Mouse (Mus musculus) adrenal gland, postnatal 10 days (tissue): Measurements from ENCODE around the gene Cask. TPM values are rescaled to one million over a fixed set of nuclear protein-coding genes. Genes with fewer than 3 reads are reported as not detected.

Experiments used
- DNase-seq: peaks from one replicate; pipeline ENCODE4 v3.0.0; 2021; ENCODE audit warnings: mixed read lengths
- total RNA-seq, 2 experiments: library from RNA; stranded (reverse); gene quantifications; 2 replicates each; pipeline ENCODE4 v1.2.3; 2021

Gene Cask
- total RNA-seq, 2 experiments from 2014 or later, result 31.6 to 38.0 TPM

DNA sequence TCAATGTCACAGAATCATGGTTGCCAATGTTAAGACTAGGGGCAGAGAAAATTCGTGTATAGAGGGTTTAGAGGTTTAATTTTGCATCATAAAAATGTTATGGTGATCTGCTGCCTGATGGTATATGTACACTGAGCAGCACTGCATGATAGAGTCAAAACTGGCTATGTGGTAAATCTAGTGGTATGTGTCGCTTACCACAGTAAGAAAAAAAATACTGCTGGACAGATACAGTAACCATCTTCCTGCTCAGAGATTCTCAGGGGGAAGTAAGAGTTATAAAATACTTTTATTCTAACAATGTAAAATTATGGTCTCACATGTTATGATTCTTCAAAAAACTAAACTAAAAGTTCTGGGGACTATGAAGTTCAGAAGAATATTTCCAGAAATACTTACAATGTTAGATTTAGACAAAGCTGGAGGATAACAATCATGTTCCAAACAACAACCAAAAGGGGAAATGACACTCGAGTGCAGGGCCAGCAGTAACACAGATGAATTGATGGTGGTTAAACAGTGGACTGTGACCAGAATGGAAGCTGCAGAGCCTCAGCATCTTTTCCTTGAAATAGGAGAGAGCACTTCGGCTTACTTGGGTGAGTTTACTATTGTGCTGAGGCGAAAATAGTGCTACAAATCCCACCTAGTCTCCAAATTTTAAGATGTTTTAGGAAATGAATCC lies 219.4 kb downstream of the Cask start, which contains the start of gene Gpr34:
TSS of gene Gpr34 (plus strand) at position 491 of the 685 bp plus-strand sequence.
- no peak for DNase-seq

DNA sequence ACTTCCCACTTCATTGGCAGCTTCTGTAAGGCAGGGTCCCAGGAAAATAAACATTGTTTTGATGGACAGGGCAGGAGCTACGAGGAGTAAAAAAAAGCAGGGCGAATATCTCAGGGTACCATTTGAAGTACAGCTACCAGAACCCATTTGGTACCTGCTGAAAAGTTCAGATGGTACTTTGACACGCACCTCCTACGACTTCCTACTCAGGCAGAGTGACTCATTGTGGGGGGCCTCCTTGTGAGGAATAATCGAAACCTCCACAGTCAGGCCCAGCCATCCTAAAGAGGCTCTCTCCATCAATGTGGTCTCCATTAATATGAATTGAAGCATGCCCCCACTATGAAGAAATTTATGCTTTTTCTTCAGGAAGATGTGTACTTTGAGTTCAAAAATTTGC lies 228.5 kb downstream of the Cask start:
- DNase-seq, result no peak

DNA sequence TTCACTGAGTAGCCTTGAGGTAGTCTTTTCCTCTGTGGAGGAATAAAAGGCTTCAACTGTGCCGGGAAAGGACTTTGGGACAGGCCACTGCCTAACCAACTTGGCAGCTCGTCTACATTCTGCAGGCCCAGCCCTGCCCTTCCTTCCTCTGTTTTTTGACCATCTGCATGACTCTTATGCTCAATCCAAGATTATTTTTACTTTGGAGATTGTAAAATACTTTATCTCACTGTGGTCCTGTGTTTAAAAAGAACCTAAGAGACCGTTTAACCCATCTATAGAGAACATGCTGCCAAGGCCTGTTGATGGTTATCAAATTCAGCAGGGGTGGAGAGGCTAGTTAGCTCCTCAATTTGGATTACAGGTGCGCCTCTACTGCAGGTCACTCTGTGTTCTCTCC lies 229.7 kb downstream of the Cask start:
- DNase-seq, result no peak

DNA sequence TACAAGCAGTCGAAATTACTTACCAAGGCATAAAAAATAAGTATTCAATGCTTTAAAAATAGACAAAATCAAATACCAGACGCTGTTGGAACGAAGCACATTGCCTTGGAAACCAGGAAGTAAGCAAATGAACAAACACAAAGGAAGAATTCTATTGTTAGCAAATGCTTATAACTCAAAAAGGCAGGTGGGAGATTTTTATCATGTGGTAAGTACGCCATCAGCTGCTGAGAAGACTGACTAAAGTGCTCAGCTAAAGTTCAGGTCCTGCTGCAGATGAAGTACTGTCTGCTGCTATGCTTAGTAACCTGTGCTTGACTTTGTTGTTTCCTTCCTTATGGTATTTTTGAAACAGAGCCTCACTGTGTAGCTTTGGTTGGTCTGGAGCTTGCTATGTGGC lies 232.7 kb downstream of the Cask start:
- DNase-seq, result no peak

DNA sequence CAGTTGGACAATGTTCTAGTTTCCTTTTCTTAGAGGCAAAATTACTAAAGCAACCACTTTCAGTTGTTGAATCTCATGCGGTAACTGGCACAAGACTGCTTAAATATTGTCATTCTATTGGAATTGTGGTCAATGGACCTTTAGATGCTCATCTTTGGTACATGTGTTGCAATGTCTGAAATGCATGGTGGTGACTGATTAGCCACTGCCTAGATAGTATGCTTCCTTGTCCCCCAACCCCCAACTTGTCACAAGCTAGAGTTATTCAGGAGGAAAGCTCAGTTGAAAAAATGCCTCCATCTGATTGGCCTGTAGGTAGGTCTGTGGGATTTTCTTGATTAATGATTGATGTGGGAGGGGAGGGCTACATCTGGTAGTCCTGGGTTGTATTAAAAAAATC lies 233.9 kb downstream of the Cask start:
- DNase-seq, result no peak

DNA sequence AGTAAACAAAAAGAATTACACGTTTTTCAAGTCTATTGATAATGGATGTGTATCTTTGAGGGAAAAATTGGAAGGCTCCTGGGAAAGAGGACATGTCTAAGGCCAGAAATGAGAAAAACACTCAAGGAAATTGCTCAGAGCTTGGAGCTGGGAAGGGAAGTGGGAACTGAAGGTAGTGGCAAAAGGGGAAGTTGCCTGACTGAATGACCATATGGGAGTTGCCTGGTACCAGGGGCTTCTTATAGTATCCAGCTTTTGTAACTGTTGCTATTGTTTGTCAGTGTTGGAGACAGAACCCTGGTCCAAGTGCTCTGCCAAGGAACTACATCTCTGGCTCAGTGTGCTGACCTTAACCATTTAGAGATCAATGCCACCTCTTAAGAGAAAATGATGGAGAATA lies 234.4 kb downstream of the Cask start:
- no peak for DNase-seq

DNA sequence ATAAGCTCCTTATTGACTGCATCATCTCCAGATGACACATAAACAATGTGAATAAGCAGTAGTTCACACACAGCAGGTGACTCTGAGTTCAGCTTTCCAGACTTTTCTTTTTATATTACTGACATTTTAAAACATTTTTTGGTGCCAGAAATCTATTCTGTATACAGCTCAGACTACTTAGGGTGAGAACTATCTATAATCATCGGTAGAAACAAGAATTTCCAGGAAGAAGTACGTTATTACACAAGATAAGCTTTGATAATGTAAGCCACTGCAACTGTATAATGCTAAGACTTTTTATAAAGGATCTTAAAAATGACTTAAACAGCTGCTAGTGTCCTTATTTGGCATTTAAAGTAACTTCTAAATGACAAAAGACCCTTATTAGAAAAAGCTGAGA lies 239.1 kb downstream of the Cask start:
- DNase-seq, result no peak

DNA sequence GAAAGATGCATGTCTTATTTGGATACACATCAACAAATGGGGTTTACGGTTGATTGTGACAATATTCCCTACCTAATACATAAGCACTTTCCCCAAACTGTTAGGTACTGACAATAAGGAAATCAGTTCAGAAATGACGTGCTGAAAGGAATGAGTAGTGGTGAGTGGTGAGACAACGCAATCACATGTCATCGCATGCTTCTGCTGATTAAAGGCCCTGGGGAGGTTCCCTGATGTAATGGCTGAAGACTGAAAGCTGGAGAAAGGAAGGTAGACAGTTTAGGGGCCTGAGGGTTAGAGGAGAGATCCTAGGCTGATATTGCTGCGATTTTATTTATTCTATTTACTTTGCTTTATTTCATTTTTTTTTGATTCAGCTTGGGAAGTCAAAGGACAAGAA lies 240.1 kb downstream of the Cask start:
- no peak for DNase-seq

DNA sequence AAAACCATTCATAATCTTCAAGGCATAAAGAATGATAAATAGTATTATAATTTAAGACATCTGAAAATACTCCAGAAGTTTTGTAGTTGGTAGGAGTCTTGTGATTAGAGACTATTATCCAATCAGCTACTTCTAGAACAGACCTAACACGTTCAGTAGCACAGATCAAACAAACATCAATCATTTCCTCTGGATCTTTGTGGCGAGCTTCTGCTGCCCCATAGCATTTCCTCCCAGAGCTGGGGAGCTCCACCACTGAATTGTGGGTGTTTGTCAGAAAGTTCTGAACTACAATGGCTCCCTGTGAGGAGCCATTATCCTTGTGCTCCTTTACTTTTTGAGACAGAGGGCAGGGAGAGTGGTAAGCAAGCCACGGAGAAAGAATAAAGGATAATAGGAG lies 243.4 kb downstream of the Cask start:
- no peak for DNase-seq

DNA sequence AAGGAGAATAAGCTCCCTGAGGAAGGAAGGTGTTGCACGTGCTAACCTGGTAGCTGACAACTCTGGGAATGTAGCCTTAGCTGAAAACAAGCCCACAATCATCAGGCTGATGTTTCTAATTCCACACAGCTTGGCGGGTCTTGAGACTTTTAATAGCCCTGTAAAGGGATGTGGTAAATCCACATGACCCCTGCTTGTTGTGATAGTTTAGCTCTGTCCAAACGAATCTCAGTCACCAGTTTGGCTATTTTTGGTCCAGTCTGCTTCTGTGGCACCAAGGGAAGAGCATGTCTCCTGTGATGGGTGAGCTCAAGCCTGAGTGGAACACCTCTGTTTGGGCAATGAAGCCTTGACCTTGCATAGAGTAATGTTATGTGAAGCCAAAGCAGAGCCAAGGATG lies 244.4 kb downstream of the Cask start:
- no peak for DNase-seq

DNA sequence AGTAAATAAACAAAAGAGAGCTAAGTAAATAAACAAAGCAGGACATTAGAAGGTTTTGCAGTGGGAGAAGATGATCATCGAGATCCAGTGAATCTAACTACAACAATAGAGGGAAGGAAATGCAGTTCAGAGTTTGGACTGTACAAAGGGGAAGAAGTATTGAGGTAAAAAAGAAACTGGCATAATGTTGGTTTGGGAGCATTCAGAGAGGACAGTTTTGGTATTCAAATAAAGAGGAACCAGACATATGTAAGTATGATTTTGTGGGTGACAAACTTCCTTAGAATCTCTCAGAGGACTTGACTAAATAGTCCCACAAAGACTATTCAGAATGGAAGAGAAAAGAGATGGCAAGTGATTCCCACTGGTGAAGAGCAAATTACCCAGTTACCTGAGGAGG lies 251.2 kb downstream of the Cask start:
- no peak for DNase-seq

DNA sequence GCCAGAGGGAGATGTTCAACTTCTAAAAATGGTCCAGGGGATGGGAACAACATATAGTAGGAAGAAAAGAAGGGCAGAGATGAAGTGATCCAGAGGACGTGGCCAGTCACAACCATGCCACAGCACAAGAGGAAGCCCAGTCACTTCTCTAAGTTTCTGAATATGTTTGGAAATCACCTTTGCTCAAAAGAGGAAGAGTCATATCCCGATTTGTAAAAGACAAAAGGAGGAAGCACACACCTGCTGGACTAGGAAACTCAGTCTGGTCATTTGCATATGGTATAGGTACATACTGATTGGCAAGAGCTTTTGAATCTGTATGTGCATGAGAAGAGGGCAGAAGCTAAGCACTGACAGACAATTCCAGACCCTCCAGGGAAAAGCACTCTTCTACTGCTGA lies 251.8 kb downstream of the Cask start:
- no peak for DNase-seq

DNA sequence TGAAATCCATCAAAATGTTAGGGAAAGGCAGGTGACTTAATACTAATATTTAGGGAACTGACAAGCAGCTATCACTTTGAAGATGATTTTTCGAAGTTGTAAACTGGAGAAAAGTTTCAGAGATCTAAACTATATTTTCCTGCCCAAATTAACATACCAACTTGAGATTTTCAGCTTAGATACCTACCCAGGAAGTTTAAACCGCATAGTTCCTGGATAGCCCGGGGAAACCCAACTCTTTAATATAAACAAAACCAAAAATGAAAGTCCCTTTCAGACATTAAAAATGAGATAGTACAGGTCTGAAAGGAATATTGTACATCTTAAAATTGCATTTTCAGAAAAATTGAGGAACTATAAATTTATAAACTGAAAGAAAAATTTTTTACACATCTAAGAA lies 273.5 kb downstream of the Cask start:
- no peak for DNase-seq

DNA sequence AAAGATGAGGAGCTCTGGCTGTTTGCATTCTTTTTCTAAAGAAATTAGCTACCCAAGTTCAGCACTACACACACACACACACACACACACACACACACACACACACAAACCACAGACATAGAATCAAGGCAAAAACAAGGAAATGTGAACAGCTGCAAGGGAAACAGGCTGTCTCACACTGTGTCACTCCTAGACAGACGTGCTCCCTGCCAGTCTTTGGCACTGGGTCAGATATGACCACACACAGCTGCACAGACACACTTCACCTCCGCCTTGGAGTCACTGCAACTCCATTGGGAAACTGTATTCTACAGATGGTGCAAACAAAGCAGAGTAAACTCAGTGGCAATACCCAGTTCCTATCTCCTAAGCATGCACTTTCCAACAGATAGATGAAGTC lies 274.6 kb downstream of the Cask start:
- DNase-seq, result peak; percentile 35

DNA sequence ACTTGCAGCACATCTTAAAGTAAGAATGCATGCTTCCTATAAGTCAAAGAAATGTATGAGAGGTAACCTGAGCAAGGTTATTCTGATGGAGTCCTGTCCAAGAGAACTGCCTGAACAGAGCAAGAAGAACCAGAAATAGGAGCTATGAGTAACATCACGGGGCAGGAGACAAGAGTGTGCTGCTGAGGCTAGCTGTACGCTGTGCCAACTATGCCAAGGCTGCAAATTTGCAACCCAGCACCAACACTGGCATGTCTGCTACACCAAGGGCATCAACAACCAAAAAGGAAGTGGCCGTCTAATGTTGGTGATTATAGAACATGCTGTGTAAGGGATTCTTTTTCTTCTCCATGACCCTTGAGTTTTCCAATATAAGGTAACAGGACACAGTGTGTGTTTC lies 276.3 kb downstream of the Cask start:
- DNase-seq, result peak; percentile 3

DNA sequence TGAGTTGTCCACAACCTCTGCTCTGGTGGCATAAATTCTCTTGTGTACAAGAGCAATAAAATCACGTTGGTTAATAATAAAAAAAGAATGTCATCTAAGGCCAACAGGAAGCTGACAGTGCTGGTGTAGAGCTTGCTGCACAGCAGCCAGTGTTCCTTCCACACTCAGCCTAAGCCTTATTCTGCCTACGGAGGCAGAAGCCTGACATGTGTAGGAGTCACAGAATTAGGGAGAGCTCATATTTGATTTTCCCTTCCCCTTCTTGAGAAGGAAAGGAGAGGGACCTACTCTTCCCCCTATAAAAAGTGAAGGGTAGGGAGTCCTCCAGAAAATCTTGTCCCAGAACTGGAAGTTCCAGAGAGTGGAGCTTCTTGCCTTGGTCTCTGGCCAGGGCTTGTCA lies 276.9 kb downstream of the Cask start:
- DNase-seq, result no peak

DNA sequence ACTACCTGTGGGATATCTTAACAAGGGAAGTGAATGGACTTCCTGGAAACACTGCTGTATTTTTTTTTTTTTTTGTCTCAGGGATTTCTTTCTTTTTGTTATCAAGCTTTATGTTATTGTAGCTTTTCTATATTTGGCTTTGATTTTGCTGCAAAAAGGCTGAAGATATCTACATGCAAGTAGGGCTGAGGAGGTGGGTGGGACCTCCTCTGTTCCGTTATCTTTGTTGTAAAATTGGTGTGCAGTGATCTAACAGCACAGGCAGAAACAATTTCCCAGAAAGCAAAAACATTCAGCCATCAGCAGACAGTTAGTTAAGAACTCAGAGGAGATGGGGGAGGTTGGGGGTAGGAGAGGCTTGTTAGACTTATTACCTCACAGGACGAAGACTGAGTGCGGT lies 296.7 kb downstream of the Cask start:
- DNase-seq, result no peak

DNA sequence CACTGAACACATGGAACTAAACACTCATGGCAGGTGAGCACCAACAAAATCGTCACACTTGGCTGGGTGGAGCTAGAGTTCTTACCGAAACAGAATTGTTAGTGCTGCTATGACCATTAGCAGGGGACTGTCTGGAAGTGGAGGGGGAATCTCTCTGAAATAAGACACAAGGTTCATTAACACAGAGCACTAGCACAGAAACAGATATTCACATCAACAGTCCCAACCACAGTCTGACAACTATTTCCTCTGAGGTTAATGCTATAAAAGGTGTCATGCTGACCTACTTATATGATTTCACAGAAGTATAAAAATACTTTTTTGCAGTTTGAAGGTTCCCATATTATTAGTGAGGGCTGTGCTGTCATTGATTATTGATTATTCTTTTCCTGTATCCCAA lies 298.9 kb downstream of the Cask start:
- DNase-seq, result no peak

DNA sequence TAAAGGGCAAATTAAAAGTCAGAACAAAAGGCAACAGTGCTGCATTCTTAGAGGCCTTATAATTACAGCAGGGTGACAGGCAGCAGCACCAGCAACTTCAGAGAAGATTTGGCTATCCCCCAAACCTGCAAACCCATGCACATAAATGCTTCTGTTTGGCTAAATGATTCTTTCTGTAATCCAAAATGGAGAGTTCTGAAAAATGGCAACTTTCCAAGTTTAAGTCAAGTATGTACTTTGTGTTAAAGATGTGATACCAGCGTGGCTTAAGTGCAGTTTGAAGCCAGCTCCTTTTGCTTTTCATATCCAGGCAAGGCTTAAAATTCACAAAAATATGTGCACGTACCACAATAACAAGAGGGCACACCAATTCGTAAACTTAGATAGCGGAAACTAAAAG lies 299.6 kb downstream of the Cask start:
- no peak for DNase-seq

DNA sequence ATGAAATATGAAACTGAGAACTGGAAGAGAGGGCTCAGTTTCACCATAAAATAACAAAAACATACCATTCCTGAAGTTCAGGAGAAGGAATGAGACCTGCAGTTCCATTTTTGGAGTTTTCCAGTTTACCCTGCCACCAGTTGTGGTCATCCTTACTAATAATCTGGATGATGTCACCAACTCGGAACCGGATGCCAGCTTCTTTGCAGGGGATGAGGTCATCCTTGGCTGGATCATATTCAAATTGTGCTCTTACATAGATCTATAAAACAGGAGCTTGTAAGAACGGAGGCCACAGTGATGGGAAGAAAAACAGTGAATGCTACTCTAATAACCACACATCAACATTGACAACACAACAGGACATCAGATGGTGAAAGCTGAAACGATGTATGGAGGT lies 302.1 kb downstream of the Cask start:
- DNase-seq, result no peak

DNA sequence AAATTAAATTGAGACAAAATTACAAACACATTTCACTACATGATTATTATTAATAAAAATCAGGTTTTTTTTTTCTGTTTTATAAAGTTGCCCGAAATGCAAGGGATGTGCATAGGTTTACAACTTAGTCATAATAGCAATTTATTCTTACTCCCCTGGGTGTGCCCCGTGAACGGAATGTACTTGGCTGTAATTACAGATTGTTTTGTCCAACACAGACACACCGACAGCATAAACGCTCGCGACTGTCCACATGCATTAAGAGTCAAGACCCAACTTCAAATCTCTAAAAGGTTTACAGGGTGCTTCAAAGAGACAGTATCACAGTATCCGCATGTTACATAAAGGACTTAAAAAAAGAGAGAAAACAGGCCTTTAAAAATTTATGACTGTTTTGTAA lies 329.9 kb downstream of the Cask start:
- DNase-seq, result no peak

DNA sequence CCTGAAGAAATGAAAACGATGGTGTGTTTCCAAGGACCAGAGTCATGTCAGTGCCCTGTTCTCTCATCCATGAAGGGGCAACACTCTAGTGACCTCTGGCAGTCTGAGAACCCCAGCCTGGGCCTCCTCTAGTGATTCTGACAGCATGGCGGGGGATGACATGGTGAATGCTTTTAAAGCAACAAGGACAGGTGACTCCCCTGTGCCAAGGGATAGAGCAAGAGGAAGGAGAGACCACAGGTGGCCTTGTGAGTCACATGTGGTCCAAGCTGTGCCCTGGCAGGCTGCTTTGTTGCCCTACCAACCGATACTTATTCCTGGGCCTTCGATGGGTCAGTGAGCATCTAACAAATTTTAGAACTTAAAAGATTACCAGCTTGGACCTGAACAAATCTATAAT lies 330.6 kb downstream of the Cask start:
- DNase-seq, result no peak

DNA sequence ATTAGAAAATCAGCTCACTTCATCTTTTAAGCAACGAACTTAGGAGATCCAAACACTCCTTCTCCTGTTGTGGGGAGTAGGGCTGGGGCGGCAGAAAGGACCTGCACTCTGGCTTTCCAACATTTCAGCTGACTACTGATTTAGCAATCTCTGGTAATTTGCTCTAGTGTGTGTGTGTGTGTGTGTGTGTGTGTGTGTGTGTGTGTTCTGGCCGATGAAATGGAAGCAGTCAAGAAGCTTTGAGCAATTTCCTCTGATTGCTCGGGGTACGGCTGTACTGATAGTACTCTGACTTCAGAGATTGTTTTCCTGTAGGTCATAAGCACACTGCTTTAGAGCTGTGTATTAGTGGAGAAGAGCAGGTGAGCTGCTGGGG lies 331.8 kb downstream of the Cask start:
- peak; percentile 20 for DNase-seq

DNA sequence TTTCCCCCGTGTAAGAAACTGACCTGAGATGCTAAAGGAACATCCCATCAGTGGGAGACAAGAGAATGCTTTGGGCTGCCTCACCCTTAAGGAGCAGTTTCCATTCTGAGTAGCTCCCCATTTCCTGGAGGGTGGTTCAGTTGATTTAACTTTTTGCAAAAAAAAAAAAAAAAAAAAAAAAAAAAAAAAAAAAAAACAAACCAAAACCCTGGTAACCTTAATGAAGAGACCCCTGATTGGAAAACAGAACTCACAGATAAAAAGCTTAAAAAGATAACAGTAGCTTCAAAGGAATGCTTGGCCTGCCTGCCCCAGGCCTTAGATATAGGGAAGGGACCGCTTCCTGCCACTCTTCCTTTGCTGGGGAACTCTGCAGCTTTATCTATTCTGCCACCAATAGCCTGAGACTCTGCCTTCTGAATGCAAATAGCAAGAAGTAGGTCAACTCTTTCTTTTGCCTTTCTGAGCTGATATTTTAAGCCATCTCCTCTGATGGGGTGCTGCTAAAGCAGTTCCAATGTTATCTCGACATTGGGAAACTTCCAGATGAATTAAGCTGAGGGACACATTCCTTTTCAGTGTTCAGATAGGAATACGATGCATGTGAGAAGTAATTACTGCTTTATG lies 332.3 kb downstream of the Cask start:
- DNase-seq, result no peak

DNA sequence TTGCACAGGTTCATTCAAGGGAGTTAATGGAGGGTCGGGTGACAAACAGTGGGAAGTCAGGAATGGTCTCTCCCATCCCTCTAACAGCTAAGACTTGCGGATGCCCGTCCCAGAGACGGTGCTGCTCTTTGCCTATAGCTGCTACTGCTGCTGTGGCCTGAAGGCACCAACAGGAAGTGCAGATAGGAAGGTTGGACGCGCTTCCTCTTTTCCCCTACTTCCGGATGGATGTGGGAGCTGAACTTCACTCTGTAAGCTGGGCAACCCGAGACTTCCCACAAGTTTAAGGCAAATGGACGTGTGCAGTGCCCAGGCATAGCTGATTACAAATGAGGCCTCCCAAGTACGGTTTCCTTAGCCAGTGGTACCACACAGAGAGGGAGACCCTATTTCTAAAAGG lies 333.1 kb downstream of the Cask start:
- no peak for DNase-seq
